Mouse (Mus musculus) bone marrow macrophage, adult 2 months (primary cell): Measurements from ENCODE around the gene Lama1. TPM values are rescaled to one million over a fixed set of nuclear protein-coding genes. Genes with fewer than 3 reads are reported as not detected.

ENCODE experiments used
- H3K27ac ChIP-seq: 2 replicates; pipeline ENCODE4 v1.5.1; 2012; ENCODE audit warnings: low read depth, low read length; ENCODE audit not compliant: insufficient read depth
- H3K4me1 ChIP-seq: 2 replicates; pipeline ENCODE4 v1.6.1; 2012; ENCODE audit warnings: low read length; ENCODE audit not compliant: control insufficient read depth, insufficient read depth
- H3K4me3 ChIP-seq: 2 replicates; pipeline ENCODE4 v1.5.1; 2012; ENCODE audit warnings: mild to moderate bottlenecking, low read length, moderate library complexity; ENCODE audit not compliant: insufficient read depth
- CTCF ChIP-seq: IDR thresholded peaks from 2 replicates; pipeline ENCODE4 v1.5.1; 2012; ENCODE audit warnings: low read depth, mild to moderate bottlenecking, low read length, moderate library complexity
- POLR2A ChIP-seq: IDR thresholded peaks from 2 replicates; pipeline ENCODE4 v1.6.1; 2012; ENCODE audit warnings: mild to moderate bottlenecking, low read depth, low read length, borderline replicate concordance
- polyA plus RNA-seq: library from polyadenylated mRNA; stranded (reverse); fragments of >200 nt; gene quantifications from 2 replicates; pipeline ENCODE4 v1.2.4, GENCODE M21; 2012; ENCODE audit not compliant: missing spikeins, insufficient read depth, insufficient read length

Gene Lama1
- polyA plus RNA-seq, 1 experiment, result not detected

- Histone ChIP-seq H3K4me1 (no peaks in the 10 kb centered on the region), H3K4me3 (no peak overlapping the region), H3K27ac (no peak overlapping the region)
- TF ChIP-seq CTCF (no peak), POLR2A (no peak)
These were observed 169.6 kb downstream of the Lama1 start for GRCm38 (mm10) chr17:67866541-67867241.

GRCm38 (mm10) chr17:67869731-67870601 is 172.9 kb downstream of the Lama1 start:
- no peak overlapping the region for H3K27ac ChIP-seq
- H3K4me3 ChIP-seq, result no peak overlapping the region
- no peaks in the 10 kb centered on the region for H3K4me1 ChIP-seq
- TF ChIP-seq CTCF (no peak), POLR2A (no peak)

Other genes with a start within 250 kb of the Lama1 start
- gene Lrrc30, start 64.5 kb upstream of the Lama1 start, polyA plus RNA-seq, result not detected in 2 replicates